Mouse (Mus musculus): ENCODE data around the gene Dpp6. TPM values are rescaled to one million over a fixed set of nuclear protein-coding genes. Genes with fewer than 3 reads are reported as not detected.

Dpp6 gene
- polyA plus RNA-seq, 1 experiment from 2014 or later, result 0.86 TPM

GRCm38 (mm10) chr5:27316674-27317073, 499.7 kb downstream of the Dpp6 start:
- Histone ChIP-seq H3K9me3 (replicated peaks; ENCODE audit: control insufficient read depth, low read length) (no peaks in the 10 kb centered on the region), H3K9ac (ENCODE audit: low read depth, low read length) (no peak overlapping the region), H3K4me2 (no peak overlapping the region), H3K4me1 (ENCODE audit: control insufficient read depth, insufficient read depth, low read length) (no peaks in the 10 kb centered on the region), H3K36me3 (ENCODE audit: control insufficient read depth, insufficient read depth, low read length) (no peaks in the 10 kb centered on the region), H3K27ac (ENCODE audit: low read depth, low read length) (no peak overlapping the region), H3K4me3 (ENCODE audit: low read depth, low read length) (no peak overlapping the region), H3K27me3 (ENCODE audit: control insufficient read depth, insufficient read depth, low read length) (no peaks in the 10 kb centered on the region)
- 32% methylated on average over 1 of the region's 1 CpGs for WGBS (ENCODE audit: insufficient replicate concordance)
- ATAC-seq (replicated peaks; ENCODE audit: insufficient number of reproducible peaks, low FRiP score, low TSS enrichment), result no peak

DNA sequence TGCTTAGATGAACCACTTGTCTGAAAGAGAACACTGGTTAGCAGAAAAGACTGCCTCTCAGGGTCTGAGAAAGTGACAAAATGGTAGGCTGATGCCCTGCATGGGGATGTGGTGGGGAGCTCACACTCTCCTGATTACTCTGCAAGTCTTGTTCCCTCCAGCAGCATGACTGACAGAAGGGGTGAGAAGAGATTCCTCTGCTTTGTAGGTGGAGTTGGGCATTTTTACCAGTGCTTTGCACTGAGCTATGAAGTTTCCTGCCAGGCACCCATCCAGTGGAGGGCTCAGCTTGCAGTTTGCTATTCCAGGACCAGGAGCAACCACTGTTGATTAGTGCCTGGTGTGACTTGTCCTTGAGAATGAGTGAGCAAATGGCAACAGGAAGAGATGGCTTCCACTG, 500.3 kb downstream of the Dpp6 start:
- Histone ChIP-seq H3K4me3 (ENCODE audit: low read depth, low read length) (no peak overlapping the region), H3K4me1 (ENCODE audit: control insufficient read depth, insufficient read depth, low read length) (no peaks in the 10 kb centered on the region), H3K27me3 (ENCODE audit: control insufficient read depth, insufficient read depth, low read length) (no peaks in the 10 kb centered on the region), H3K36me3 (ENCODE audit: control insufficient read depth, insufficient read depth, low read length) (no peaks in the 10 kb centered on the region), H3K27ac (ENCODE audit: low read depth, low read length) (no peak overlapping the region), H3K9ac (ENCODE audit: low read depth, low read length) (no peak overlapping the region), H3K4me2 (no peak overlapping the region), H3K9me3 (replicated peaks; ENCODE audit: control insufficient read depth, low read length) (no peaks in the 10 kb centered on the region)
- ATAC-seq (replicated peaks; ENCODE audit: insufficient number of reproducible peaks, low FRiP score, low TSS enrichment), result no peak

DNA sequence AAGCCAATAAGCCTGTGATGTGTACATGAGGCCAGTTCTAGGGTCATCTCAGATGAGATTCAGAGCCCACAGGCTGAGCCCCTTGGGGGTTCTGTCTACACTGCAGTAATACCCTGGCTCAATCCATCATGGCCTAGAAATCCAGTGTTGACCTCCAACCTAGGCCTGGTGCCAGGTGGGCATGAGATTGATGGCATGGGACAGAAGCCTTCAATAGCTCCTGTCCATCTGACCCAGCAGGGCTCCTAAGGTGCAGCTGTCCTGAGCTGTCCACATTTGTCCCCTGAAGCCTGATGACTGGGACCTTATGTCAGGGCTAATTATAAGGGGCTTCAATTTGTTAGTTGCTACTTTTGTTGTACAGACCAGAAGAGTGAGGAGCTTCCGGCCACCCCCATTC, 500.8 kb downstream of the Dpp6 start:
- Histone ChIP-seq H3K4me1 (ENCODE audit: control insufficient read depth, insufficient read depth, low read length) (no peaks in the 10 kb centered on the region), H3K9ac (ENCODE audit: low read depth, low read length) (no peak overlapping the region), H3K4me2 (no peak overlapping the region), H3K4me3 (ENCODE audit: low read depth, low read length) (no peak overlapping the region), H3K9me3 (replicated peaks; ENCODE audit: control insufficient read depth, low read length) (no peaks in the 10 kb centered on the region), H3K36me3 (ENCODE audit: control insufficient read depth, insufficient read depth, low read length) (no peaks in the 10 kb centered on the region), H3K27ac (ENCODE audit: low read depth, low read length) (no peak overlapping the region), H3K27me3 (ENCODE audit: control insufficient read depth, insufficient read depth, low read length) (no peaks in the 10 kb centered on the region)
- WGBS (ENCODE audit: insufficient replicate concordance), result 85% methylated on average over 1 of the region's 1 CpGs
- no peak for ATAC-seq (replicated peaks; ENCODE audit: insufficient number of reproducible peaks, low FRiP score, low TSS enrichment)

GRCm38 (mm10) chr5:27319731-27320130, 502.7 kb downstream of the Dpp6 start:
- Histone ChIP-seq H3K27ac (ENCODE audit: low read depth, low read length) (no peak overlapping the region), H3K4me1 (ENCODE audit: control insufficient read depth, insufficient read depth, low read length) (no peaks in the 10 kb centered on the region), H3K4me3 (ENCODE audit: low read depth, low read length) (no peak overlapping the region), H3K36me3 (ENCODE audit: control insufficient read depth, insufficient read depth, low read length) (no peaks in the 10 kb centered on the region), H3K27me3 (ENCODE audit: control insufficient read depth, insufficient read depth, low read length) (no peaks in the 10 kb centered on the region), H3K9me3 (replicated peaks; ENCODE audit: control insufficient read depth, low read length) (no peaks in the 10 kb centered on the region), H3K9ac (ENCODE audit: low read depth, low read length) (no peak overlapping the region), H3K4me2 (no peak overlapping the region)
- ATAC-seq (replicated peaks; ENCODE audit: insufficient number of reproducible peaks, low FRiP score, low TSS enrichment), result no peak
- 82% methylated on average over 4 of the region's 4 CpGs for WGBS (ENCODE audit: insufficient replicate concordance)

DNA sequence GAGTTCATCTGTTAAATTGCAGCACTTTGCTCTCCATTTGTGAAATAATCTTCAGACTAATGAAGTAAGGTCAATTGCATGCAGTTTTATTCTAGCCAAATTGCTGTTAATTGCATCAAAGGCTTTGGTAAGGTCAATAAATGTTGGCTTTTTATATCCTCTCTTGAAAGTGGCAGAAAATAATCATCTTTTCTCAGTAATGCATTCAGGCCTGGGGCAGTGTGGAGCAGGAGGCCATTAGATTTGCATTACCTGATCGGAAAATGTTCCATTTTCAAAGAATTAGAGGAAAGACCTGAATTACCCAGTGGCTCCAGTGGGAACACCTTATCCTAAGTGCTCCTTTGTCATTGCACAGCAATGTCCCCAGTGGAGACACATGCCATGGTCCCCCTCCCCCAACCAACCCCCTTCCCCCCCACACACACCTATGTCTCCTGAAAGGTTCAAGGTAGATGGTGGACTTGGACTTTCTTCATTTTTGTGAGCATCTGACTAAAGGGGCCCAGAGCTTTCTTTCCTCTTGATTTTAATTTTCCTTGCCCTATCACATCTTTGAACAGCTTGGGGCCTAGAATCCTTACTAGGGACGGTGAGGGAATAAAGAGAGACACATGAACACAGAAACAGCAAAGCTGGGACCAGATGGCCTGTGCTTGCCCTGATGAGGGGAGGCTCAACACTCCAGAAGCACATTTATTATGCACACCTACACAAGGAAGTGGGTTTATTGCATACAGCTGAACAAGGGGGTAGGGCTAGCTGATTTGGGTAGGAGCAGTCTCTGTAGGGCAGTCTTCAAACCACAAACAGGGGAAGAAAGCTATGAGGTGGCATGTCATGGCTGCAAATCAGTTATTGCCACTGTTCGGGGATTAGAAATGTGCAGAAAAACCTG, 506.1 kb downstream of the Dpp6 start:
- Histone ChIP-seq H3K9me3 (replicated peaks; ENCODE audit: control insufficient read depth, low read length) (no peaks in the 10 kb centered on the region), H3K4me1 (ENCODE audit: control insufficient read depth, insufficient read depth, low read length) (no peaks in the 10 kb centered on the region), H3K4me2 (no peak overlapping the region), H3K36me3 (ENCODE audit: control insufficient read depth, insufficient read depth, low read length) (no peaks in the 10 kb centered on the region), H3K9ac (ENCODE audit: low read depth, low read length) (no peak overlapping the region), H3K27ac (ENCODE audit: low read depth, low read length) (no peak overlapping the region), H3K27me3 (ENCODE audit: control insufficient read depth, insufficient read depth, low read length) (no peaks in the 10 kb centered on the region), H3K4me3 (ENCODE audit: low read depth, low read length) (no peak overlapping the region)
- 68% methylated on average over 3 of the region's 3 CpGs for WGBS (ENCODE audit: insufficient replicate concordance)
- no peak for ATAC-seq (replicated peaks; ENCODE audit: insufficient number of reproducible peaks, low FRiP score, low TSS enrichment)

- WGBS (ENCODE audit: insufficient replicate concordance), result 64% methylated on average over 3 of the region's 3 CpGs
- no peak overlapping the region for H3K4me3 ChIP-seq (ENCODE audit: low read depth, low read length)
- no peak overlapping the region for H3K4me2 ChIP-seq
- no peaks in the 10 kb centered on the region for H3K4me1 ChIP-seq (ENCODE audit: control insufficient read depth, insufficient read depth, low read length)
- no peak overlapping the region for H3K27ac ChIP-seq (ENCODE audit: low read depth, low read length)
- no peaks in the 10 kb centered on the region for H3K27me3 ChIP-seq (ENCODE audit: control insufficient read depth, insufficient read depth, low read length)
- H3K36me3 ChIP-seq (ENCODE audit: control insufficient read depth, insufficient read depth, low read length), result no peaks in the 10 kb centered on the region
- ATAC-seq (replicated peaks; ENCODE audit: insufficient number of reproducible peaks, low FRiP score, low TSS enrichment), result no peak
- H3K9me3 ChIP-seq (replicated peaks; ENCODE audit: control insufficient read depth, low read length), result no peaks in the 10 kb centered on the region
- no peak overlapping the region for H3K9ac ChIP-seq (ENCODE audit: low read depth, low read length)
These were observed 507.4 kb downstream of the Dpp6 start for GRCm38 (mm10) chr5:27324346-27324928.

GRCm38 (mm10) chr5:27336698-27337097, 519.7 kb downstream of the Dpp6 start:
- no peaks in the 10 kb centered on the region for H3K4me1 ChIP-seq (ENCODE audit: control insufficient read depth, insufficient read depth, low read length)
- no peaks in the 10 kb centered on the region for H3K9me3 ChIP-seq (replicated peaks; ENCODE audit: control insufficient read depth, low read length)
- H3K9ac ChIP-seq (ENCODE audit: low read depth, low read length), result no peak overlapping the region
- H3K27me3 ChIP-seq (ENCODE audit: control insufficient read depth, insufficient read depth, low read length), result no peaks in the 10 kb centered on the region
- no peak overlapping the region for H3K4me3 ChIP-seq (ENCODE audit: low read depth, low read length)
- H3K36me3 ChIP-seq (ENCODE audit: control insufficient read depth, insufficient read depth, low read length), result no peaks in the 10 kb centered on the region
- ATAC-seq (replicated peaks; ENCODE audit: insufficient number of reproducible peaks, low FRiP score, low TSS enrichment), result no peak
- WGBS (ENCODE audit: insufficient replicate concordance), result 38% methylated on average over 2 of the region's 2 CpGs
- H3K27ac ChIP-seq (ENCODE audit: low read depth, low read length), result no peak overlapping the region
- no peak overlapping the region for H3K4me2 ChIP-seq

DNA sequence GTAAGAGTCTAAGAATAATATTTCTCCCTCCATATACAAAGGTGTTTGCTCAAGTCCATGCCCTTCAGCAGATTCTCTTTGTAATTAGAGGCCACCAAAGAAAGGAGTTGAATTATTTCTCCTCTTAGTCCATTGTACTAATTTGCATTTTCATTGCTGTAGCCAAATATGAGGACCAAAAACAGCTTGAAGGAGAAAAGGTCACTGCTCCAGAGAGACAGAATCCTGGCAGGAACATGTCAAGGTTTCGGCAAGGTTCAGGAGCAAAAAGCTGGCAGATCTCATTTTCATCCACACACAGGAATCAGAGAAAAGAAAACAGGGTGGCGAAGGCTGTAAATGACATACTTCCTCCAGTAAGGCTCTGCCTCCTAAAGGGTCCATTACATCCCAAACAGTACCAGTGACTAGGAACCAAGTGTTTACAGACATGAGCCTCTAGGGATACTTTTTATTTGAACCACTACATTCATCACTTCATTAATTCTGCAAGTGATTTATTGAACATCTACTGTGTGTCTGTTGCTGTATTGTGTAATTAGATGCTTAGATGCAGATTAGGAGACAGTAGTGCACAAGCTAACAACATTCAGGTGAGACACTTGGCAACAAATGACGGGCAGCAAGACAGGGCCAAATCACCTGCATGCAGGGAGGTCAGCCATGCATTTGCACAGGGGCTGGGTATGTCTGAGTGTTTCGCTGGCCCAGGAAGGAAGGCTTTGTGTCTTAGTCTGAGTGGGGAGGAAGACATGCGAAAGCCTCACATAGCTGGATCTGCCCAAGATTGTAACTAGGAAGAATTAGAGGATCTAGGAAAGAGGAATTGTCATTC, 522.4 kb downstream of the Dpp6 start:
- H3K4me2 ChIP-seq, result no peak overlapping the region
- ATAC-seq (replicated peaks; ENCODE audit: insufficient number of reproducible peaks, low FRiP score, low TSS enrichment), result no peak
- H3K27ac ChIP-seq (ENCODE audit: low read depth, low read length), result no peak overlapping the region
- H3K9me3 ChIP-seq (replicated peaks; ENCODE audit: control insufficient read depth, low read length), result no peaks in the 10 kb centered on the region
- H3K36me3 ChIP-seq (ENCODE audit: control insufficient read depth, insufficient read depth, low read length), result no peaks in the 10 kb centered on the region
- H3K4me3 ChIP-seq (ENCODE audit: low read depth, low read length), result no peak overlapping the region
- H3K4me1 ChIP-seq (ENCODE audit: control insufficient read depth, insufficient read depth, low read length), result no peaks in the 10 kb centered on the region
- no peak overlapping the region for H3K9ac ChIP-seq (ENCODE audit: low read depth, low read length)
- no peaks in the 10 kb centered on the region for H3K27me3 ChIP-seq (ENCODE audit: control insufficient read depth, insufficient read depth, low read length)
- 74% methylated on average over 5 of the region's 5 CpGs for WGBS (ENCODE audit: insufficient replicate concordance)

Data from heart, embryonic 11.5 days (tissue).